Mouse (Mus musculus) small intestine, adult 2 months (tissue): ENCODE measurements around the gene Fiz1.

Experiments
- CTCF ChIP-seq: fragments of 200-500 bp; IDR thresholded peaks from 2 replicates; pipeline ENCODE4 v1.5.1; 2012; ENCODE audit warnings: low read depth, mild to moderate bottlenecking, control low read depth, inconsistent platforms, low read length, moderate library complexity, mixed read lengths; ENCODE audit not compliant: insufficient replicate concordance, insufficient read length; ENCODE audit errors: extremely low read depth
- POLR2A ChIP-seq: fragments of 200-500 bp; IDR thresholded peaks from 2 replicates; pipeline ENCODE4 v1.6.1; 2012; ENCODE audit warnings: low read depth, mild to moderate bottlenecking, control low read depth, inconsistent platforms, low read length, moderate library complexity

GRCm38 (mm10) chr7:5047313-5047712 is 32.8 kb upstream of the Fiz1 start:
- TF ChIP-seq CTCF (no peak), POLR2A (no peak)
